Comparison of ENCODE assay signal across 10 mouse cellular contexts in the genomic region with DNA sequence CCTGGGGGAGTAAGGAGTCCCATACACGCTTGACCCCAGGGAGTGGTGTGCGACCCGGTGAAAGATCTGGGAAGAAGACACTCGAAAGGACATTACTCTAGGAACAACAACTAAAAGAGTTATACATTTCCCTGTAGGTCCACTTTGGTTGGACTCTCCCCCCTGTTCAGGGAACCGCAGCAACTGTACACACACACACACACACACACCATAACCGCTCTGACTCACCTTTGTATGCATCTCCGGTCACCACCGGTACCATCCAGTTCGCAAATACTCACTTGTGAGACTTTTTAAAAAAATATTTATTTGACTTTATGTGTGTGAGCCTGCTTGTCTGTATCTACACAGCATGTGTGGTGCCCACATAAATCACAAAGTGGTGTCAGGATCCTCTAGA. TPM values are rescaled to one million over a fixed set of nuclear protein-coding genes. Genes with fewer than 3 reads are reported as not detected.
DNase-seq lines count a peak whose midpoint lies in the region; ATAC-seq and TF ChIP-seq lines count a peak whose summit lies in the region.
"Had no signal": no experiment of that assay in that cellular context is flagged by ENCODE, and none has a peak within 500 bp of the region (broad histone marks: within the 10 kb centered on the region; RNA-seq: fewer than 3 reads in every experiment).

No protein-coding gene starts in this region.

- intact Hi-C loops in heart, postnatal 10 days (cut with DNase I) = loop anchor here (1.0 to 2.0 kb wide), 2 partner anchors 15 to 16 kb away; no protein-coding TSS in a partner anchor

- in situ Hi-C loops in CH12.LX (cut with MboI; ENCODE audit: low pct_ligation_motif_present, low pct_unique_long_range_greater_than_20kb, low sequenced_read_pairs) = no loop called here

- H3K27me3 ChIP-seq in heart, embryonic 12.5 days (replicated peaks) = no peaks in the 10 kb centered on the region
- H3K27me3 ChIP-seq in CH12.LX (replicated peaks) = peaks cover 87% of the 10 kb centered on the region
- no peaks in the 10 kb centered on the region for H3K27me3 ChIP-seq in forebrain, postnatal 0 days (ENCODE audit: insufficient read depth, low read length)
- H3K27me3 ChIP-seq in liver, embryonic 15.5 days = peaks cover 63% of the 10 kb centered on the region

- peaks cover 83% of the 10 kb centered on the region for H3K4me1 ChIP-seq in heart, embryonic 12.5 days (replicated peaks)
- H3K4me1 ChIP-seq in CH12.LX (ENCODE audit: control insufficient read depth in 1 of 2, insufficient read depth in 2 of 2) = peaks cover 5% of the 10 kb centered on the region in 2 experiments
- no peaks in the 10 kb centered on the region for H3K4me1 ChIP-seq in forebrain, postnatal 0 days (ENCODE audit: insufficient read depth)
- peaks cover 58% of the 10 kb centered on the region for H3K4me1 ChIP-seq in liver, embryonic 15.5 days (replicated peaks)

- no peak for TF ChIP-seq CTCF in CH12.LX (conservative IDR thresholded peaks at IDR 0.05 in 1 of 2, IDR thresholded peaks at IDR 0.05 in 1 of 2; ENCODE audit: low read depth in 2 of 2, low read length in 2 of 2)
- TF ChIP-seq CTCF in forebrain, postnatal 0 days (IDR thresholded peaks at IDR 0.05; ENCODE audit: low read depth) = no peak

- H3K79me2 ChIP-seq in CH12.LX (replicated peaks; ENCODE audit: control insufficient read depth, extremely low read depth, insufficient read depth, poor library complexity, severe bottlenecking) = no peaks in the 10 kb centered on the region

- no peak for ATAC-seq in heart, embryonic 12.5 days (ENCODE audit: insufficient number of reproducible peaks, low FRiP score)
- no peak for ATAC-seq in forebrain, postnatal 0 days
- ATAC-seq in liver, embryonic 15.5 days (ENCODE audit: insufficient read depth) = no peak

- peak overlapping the region; percentile 96 for H3K4me2 ChIP-seq in heart, embryonic 12.5 days
- peak overlapping the region; percentile 33 for H3K4me2 ChIP-seq in CH12.LX (ENCODE audit: insufficient read depth, low read depth, poor library complexity, severe bottlenecking)
- H3K4me2 ChIP-seq in forebrain, postnatal 0 days (ENCODE audit: low read depth) = peak overlapping the region; percentile 85
- peak overlapping the region; percentile 94 for H3K4me2 ChIP-seq in liver, embryonic 15.5 days

- no peak for TF ChIP-seq EP300 in CH12.LX (IDR thresholded peaks at IDR 0.05; ENCODE audit: low read length)

- WGBS in heart, embryonic 12.5 days = 28% methylated on average over 9 of the region's 9 CpGs
- WGBS in forebrain, postnatal 0 days = 33% methylated on average over 9 of the region's 9 CpGs
- WGBS in liver, embryonic 15.5 days (ENCODE audit: insufficient replicate concordance) = 34% methylated on average over 9 of the region's 9 CpGs

- no peak for TF ChIP-seq POLR2A in CH12.LX (IDR thresholded peaks at IDR 0.05; ENCODE audit: low read depth, low read length)

- H3K4me3 ChIP-seq in heart, embryonic 12.5 days = peak overlapping the region; percentile 87
- no peak overlapping the region for H3K4me3 ChIP-seq in CH12.LX (replicated peaks in 1 of 3; ENCODE audit: low read depth in 2 of 3, low read length in 2 of 3, poor library complexity in 1 of 3)
- H3K4me3 ChIP-seq in forebrain, postnatal 0 days (ENCODE audit: low read depth, low read length) = peak overlapping the region; percentile 45
- peak overlapping the region; percentile 60 for H3K4me3 ChIP-seq in liver, embryonic 15.5 days (replicated peaks)

- H3K27ac ChIP-seq in heart, embryonic 12.5 days (ENCODE audit: poor library complexity, severe bottlenecking) = peak overlapping the region; percentile 65; the same call in 1 of the 2 replicates
- H3K27ac ChIP-seq in CH12.LX (ENCODE audit: insufficient read depth, low read depth) = no peak overlapping the region
- no peak overlapping the region for H3K27ac ChIP-seq in forebrain, postnatal 0 days (ENCODE audit: low read depth, low read length)
- no peak overlapping the region for H3K27ac ChIP-seq in liver, embryonic 15.5 days (replicated peaks)
- H3K27ac ChIP-seq: left cerebral cortex, adult 2 months had no signal

- dilution Hi-C loops in CH12.LX (cut with MboI; ENCODE audit: extremely low pct_ligation_motif_present, extremely low pct_unique_long_range_greater_than_20kb, low sequenced_read_pairs) = no loop called here

- no peak for DNase-seq in heart, postnatal 10 days
- DNase-seq in CH12.LX (ENCODE audit: extremely low read depth) = no peak
- no peak for DNase-seq in forebrain, postnatal 0 days
- DNase-seq in cerebellum, postnatal 14 days = no peak
- DNase-seq in right cerebral cortex, postnatal 14 days = no peak
- no peak for DNase-seq in ovary, postnatal 36 days (ENCODE audit: low spot score)

- no peaks in the 10 kb centered on the region for H3K36me3 ChIP-seq in heart, embryonic 12.5 days
- H3K36me3 ChIP-seq in CH12.LX (replicated peaks in 1 of 2; ENCODE audit: control insufficient read depth in 1 of 2, insufficient read depth in 1 of 2, low read length in 1 of 2) = no peaks in the 10 kb centered on the region
- H3K36me3 ChIP-seq in forebrain, postnatal 0 days (ENCODE audit: insufficient read depth) = no peaks in the 10 kb centered on the region
- no peaks in the 10 kb centered on the region for H3K36me3 ChIP-seq in liver, embryonic 15.5 days (replicated peaks)

- no peak for TF ChIP-seq RAD21 in CH12.LX (IDR thresholded peaks at IDR 0.05; ENCODE audit: low read depth, low read length)

- peak overlapping the region; percentile 40; the same call in 1 of the 2 replicates for H3K9ac ChIP-seq in heart, embryonic 12.5 days
- H3K9ac ChIP-seq in CH12.LX (ENCODE audit: insufficient read depth, low read depth) = no peak overlapping the region
- peak overlapping the region; percentile 49 for H3K9ac ChIP-seq in forebrain, postnatal 0 days
- no peak overlapping the region for H3K9ac ChIP-seq in liver, embryonic 15.5 days

- no peaks in the 10 kb centered on the region for H3K9me3 ChIP-seq in heart, embryonic 12.5 days (replicated peaks)
- H3K9me3 ChIP-seq in CH12.LX (replicated peaks; ENCODE audit: low read length) = peaks cover 3% of the 10 kb centered on the region
- H3K9me3 ChIP-seq in forebrain, postnatal 0 days (ENCODE audit: low read length) = no peaks in the 10 kb centered on the region
- no peaks in the 10 kb centered on the region for H3K9me3 ChIP-seq in liver, embryonic 15.5 days (replicated peaks)

TF ChIP-seq in CH12.LX, 34 proteins besides CTCF, POLR2A, EP300 and RAD21 (continues in another document):
- TF ChIP-seq CHD1 (IDR thresholded peaks at IDR 0.05; ENCODE audit: low read depth, low read length) (no peak), CHD2 (IDR thresholded peaks at IDR 0.05; ENCODE audit: low read length) (no peak), E2F4 (IDR thresholded peaks at IDR 0.05; ENCODE audit: insufficient replicate concordance, low read depth, low read length) (no peak), SMC3 (IDR thresholded peaks at IDR 0.05; ENCODE audit: low read depth, low read length) (no peak), MEF2A (IDR thresholded peaks at IDR 0.05; ENCODE audit: borderline replicate concordance, low read depth, low read length) (no peak), MAZ (IDR thresholded peaks at IDR 0.05; ENCODE audit: low read depth, low read length) (no peak), ZMIZ1 (IDR thresholded peaks at IDR 0.05; ENCODE audit: low read depth, low read length) (no peak), ZKSCAN1 (IDR thresholded peaks at IDR 0.05; ENCODE audit: borderline replicate concordance, low read depth, low read length) (no peak), JUN (IDR thresholded peaks at IDR 0.05; ENCODE audit: insufficient read depth, low read depth, low read length) (no peak), GABPA (IDR thresholded peaks at IDR 0.05; ENCODE audit: insufficient replicate concordance, low read depth, low read length) (no peak)

RNA-seq across cellular contexts. Expression of gene Smtnl2, which starts 0.4 kb away (rescaled TPM):
- polyA plus RNA-seq in heart, embryonic 12.5 days (2016; fragmentation: Nextera tagmentation; extraction: Ambion mirVana) = 191 and 194 TPM in 2 replicates
- 10 to 100 TPM; 39.0 to 40.9 TPM for total RNA-seq in heart, postnatal 10 days (2021)
- total RNA-seq in CH12.LX (2012; rRNA removed) (0.25 and 0.47 TPM in 2 replicates), CH12.LX (2014; rRNA removed) (0.26 and 0.47 TPM in 2 replicates)
- 0.10 TPM in 1 of 2 replicates, not detected in the other for polyA plus RNA-seq in CH12.LX (2012; ENCODE audit: insufficient read length, low read depth)
- 9.7 and 10.4 TPM in 2 replicates for total RNA-seq in forebrain, postnatal 0 days (2014; rRNA removed)
- 8.4 and 10.2 TPM in 2 replicates for polyA plus RNA-seq in forebrain, postnatal 0 days (2015; fragmentation: Nextera tagmentation; extraction: Ambion mirVana)
- 4.2 and 4.5 TPM in 2 replicates for polyA plus RNA-seq in liver, embryonic 15.5 days (2015; fragmentation: Nextera tagmentation; extraction: Ambion mirVana)

RNA-seq across cellular contexts. Expression of gene Ggt6, which starts 23.4 kb away (rescaled TPM):
- not detected in 2 replicates for polyA plus RNA-seq in heart, embryonic 12.5 days (2016; fragmentation: Nextera tagmentation; extraction: Ambion mirVana)
- not detected for total RNA-seq in heart, postnatal 10 days (2021)
- total RNA-seq in CH12.LX (2012; rRNA removed) (0.13 TPM in 2 replicates), CH12.LX (2014; rRNA removed) (not detected in 2 replicates)
- polyA plus RNA-seq in CH12.LX (2012; ENCODE audit: insufficient read length, low read depth) = 0.19 TPM in 1 of 2 replicates, not detected in the other
- total RNA-seq in forebrain, postnatal 0 days (2014; rRNA removed) = not detected in 2 replicates
- not detected in 2 replicates for polyA plus RNA-seq in forebrain, postnatal 0 days (2015; fragmentation: Nextera tagmentation; extraction: Ambion mirVana)
- polyA plus RNA-seq in liver, embryonic 15.5 days (2015; fragmentation: Nextera tagmentation; extraction: Ambion mirVana) = 0.32 and 0.36 TPM in 2 replicates
- polyA plus RNA-seq: C2C12 had no signal

RNA-seq across cellular contexts. Expression of gene Mybbp1a, which starts 29.2 kb away (rescaled TPM):
- polyA plus RNA-seq in heart, embryonic 12.5 days (2016; fragmentation: Nextera tagmentation; extraction: Ambion mirVana) = 99.5 and 106 TPM in 2 replicates
- 10 to 100 TPM; 47.0 to 50.0 TPM for total RNA-seq in heart, postnatal 10 days (2021)
- total RNA-seq in CH12.LX (2012; rRNA removed) (245 and 334 TPM in 2 replicates), CH12.LX (2014; rRNA removed) (115 and 174 TPM in 2 replicates)
- 729 and 816 TPM in 2 replicates for polyA plus RNA-seq in CH12.LX (2012; ENCODE audit: insufficient read length, low read depth)
- total RNA-seq in forebrain, postnatal 0 days (2014; rRNA removed) = 36.9 and 38.0 TPM in 2 replicates
- polyA plus RNA-seq in forebrain, postnatal 0 days (2015; fragmentation: Nextera tagmentation; extraction: Ambion mirVana) = 50.0 and 52.4 TPM in 2 replicates
- 66.0 and 70.7 TPM in 2 replicates for polyA plus RNA-seq in liver, embryonic 15.5 days (2015; fragmentation: Nextera tagmentation; extraction: Ambion mirVana)

RNA-seq across cellular contexts. Expression of gene Tekt1, which starts 49.7 kb away (rescaled TPM):
- polyA plus RNA-seq in heart, embryonic 12.5 days (2016; fragmentation: Nextera tagmentation; extraction: Ambion mirVana) = 0.32 and 0.85 TPM in 2 replicates
- under 1 TPM in 1 of 2 experiments, not detected in 1; 0.19 TPM for total RNA-seq in heart, postnatal 10 days (2021)
- total RNA-seq in CH12.LX (2012; rRNA removed) = 0.08 TPM in 1 of 2 replicates, not detected in the other
- not detected in 2 replicates for total RNA-seq in CH12.LX (2014; rRNA removed)
- polyA plus RNA-seq in CH12.LX (2012; ENCODE audit: insufficient read length, low read depth) = not detected in 2 replicates
- 10.5 and 13.1 TPM in 2 replicates for total RNA-seq in forebrain, postnatal 0 days (2014; rRNA removed)
- 8.6 and 12.4 TPM in 2 replicates for polyA plus RNA-seq in forebrain, postnatal 0 days (2015; fragmentation: Nextera tagmentation; extraction: Ambion mirVana)
- not detected in 2 replicates for polyA plus RNA-seq in liver, embryonic 15.5 days (2015; fragmentation: Nextera tagmentation; extraction: Ambion mirVana)
- polyA plus RNA-seq: C2C12 had no signal

Comparison
In these comparisons a context has a peak if more than half of its experiments do, and no peak if none do; other contexts are left out.
1. H3K4me2 ChIP-seq: peak in every context shown above with its lines; median percentile 96 in heart, embryonic 12.5 days; 94 in liver, embryonic 15.5 days; 85 in forebrain, postnatal 0 days; 33 in CH12.LX.
2. H3K4me3 ChIP-seq: peak in heart, embryonic 12.5 days (single experiment), forebrain, postnatal 0 days (single experiment) and liver, embryonic 15.5 days (single experiment); none in CH12.LX (0 of 3).
3. H3K9ac ChIP-seq: peak in heart, embryonic 12.5 days (single experiment) and forebrain, postnatal 0 days (single experiment); none in CH12.LX (single experiment) and liver, embryonic 15.5 days (single experiment).
4. RNA of gene Smtnl2, which starts 0.4 kb away (polyA plus RNA-seq): 191 to 194 TPM in heart, embryonic 12.5 days; 8.4 to 10.2 TPM in forebrain, postnatal 0 days, 4.2 to 4.5 TPM in liver, embryonic 15.5 days and 0.10 TPM in CH12.LX; every median in the first group is over 10 times any median in the second.